In the genomic region with DNA sequence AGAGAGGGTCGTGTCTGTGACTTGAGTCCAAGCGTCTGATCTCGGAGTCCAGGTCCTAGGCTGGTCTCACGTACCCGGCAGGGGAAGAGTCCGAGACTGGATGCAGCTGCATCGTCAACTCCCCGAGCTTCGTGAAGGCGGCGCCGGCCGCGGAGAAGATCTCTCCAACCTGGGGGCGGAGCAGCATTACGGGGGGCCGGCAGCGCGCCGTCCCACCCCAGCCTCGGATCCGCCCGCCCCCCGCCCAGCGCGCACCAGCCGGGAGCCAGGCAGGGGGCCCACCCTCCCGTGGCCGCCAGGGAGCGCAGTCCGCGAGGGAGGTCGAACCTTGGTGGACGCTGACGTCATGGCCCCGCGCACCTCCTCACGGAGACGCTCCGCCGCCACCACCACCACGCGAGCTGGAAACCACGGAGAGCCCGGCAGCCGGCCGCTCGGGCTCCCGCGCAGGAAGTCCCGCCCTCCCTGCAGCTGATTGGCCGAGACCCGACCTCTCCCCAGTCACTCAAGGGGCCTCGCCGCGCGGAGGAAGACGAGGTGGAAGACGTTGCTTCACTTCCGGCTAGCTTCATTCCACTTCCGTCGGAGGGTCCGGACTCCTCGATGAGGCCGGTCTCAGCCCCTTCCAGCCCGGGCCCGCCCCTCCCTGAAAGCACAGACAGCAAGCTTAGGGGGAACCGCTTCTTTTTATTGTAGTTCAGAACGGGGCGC, we compare ENCODE assay signal across 8 mouse cellular contexts. TPM values are rescaled to one million over a fixed set of nuclear protein-coding genes. Genes with fewer than 3 reads are reported as not detected.
DNase-seq lines count a peak whose midpoint lies in the region; ATAC-seq and TF ChIP-seq lines count a peak whose summit lies in the region.

A gene (minus strand): TSS at position 458 of the 711 bp plus-strand sequence.

- H3K36me3 ChIP-seq in forebrain, embryonic 15.5 days: peaks cover 15% of the 10 kb centered on the region
- peaks cover 15% of the 10 kb centered on the region for H3K36me3 ChIP-seq in lung, embryonic 14.5 days (ENCODE audit: insufficient read depth)
- H3K36me3 ChIP-seq in thymus, adult 2 months (ENCODE audit: control insufficient read depth, insufficient read depth, low read length): no peaks in the 10 kb centered on the region

- DNase-seq in ES-CJ7 (ENCODE audit: low read depth, low spot score): peak; percentile 97
- DNase-seq in cerebellum, adult 11 months: peak; percentile 98
- peak; percentile 97 for DNase-seq in heart, postnatal 25 days (ENCODE audit: low spot score)
- peak; percentile 97 to 99 for DNase-seq in layer of hippocampus, adult 2 months (ENCODE audit: low spot score in 2 of 2)
- DNase-seq in lung, embryonic 14.5 days: peak; percentile 98
- DNase-seq in thymus, adult 2 months: peak; percentile 99

- H3K9ac ChIP-seq in forebrain, embryonic 15.5 days (replicated peaks): peak within 1 kb of the TSS; percentile 87
- peak within 1 kb of the TSS; percentile 78 for H3K9ac ChIP-seq in lung, embryonic 14.5 days

- H3K9me3 ChIP-seq in forebrain, embryonic 15.5 days: no peaks in the 10 kb centered on the region
- no peaks in the 10 kb centered on the region for H3K9me3 ChIP-seq in lung, embryonic 14.5 days (ENCODE audit: low read depth, low read length)

- H3K27me3 ChIP-seq in forebrain, embryonic 15.5 days: no peaks in the 10 kb centered on the region
- no peaks in the 10 kb centered on the region for H3K27me3 ChIP-seq in lung, embryonic 14.5 days (ENCODE audit: insufficient read depth, low read length)
- no peaks in the 10 kb centered on the region for H3K27me3 ChIP-seq in thymus, adult 2 months (ENCODE audit: control insufficient read depth, insufficient read depth, low read length)

- TF ChIP-seq POLR2A in olfactory bulb, adult 2 months (IDR thresholded peaks at IDR 0.05; ENCODE audit: insufficient read depth, low read depth, low read length): peak; percentile 84
- TF ChIP-seq POLR2A in thymus, adult 2 months (IDR thresholded peaks at IDR 0.05; ENCODE audit: control insufficient read depth, extremely low read depth, insufficient read depth, low read length, poor library complexity): peak; percentile 77

- peak; percentile 94 for ATAC-seq in forebrain, embryonic 15.5 days (replicated peaks)
- ATAC-seq in lung, embryonic 14.5 days (ENCODE audit: insufficient read depth): peak; percentile 91

- peak within 1 kb of the TSS; percentile 81 for H3K4me3 ChIP-seq in forebrain, embryonic 15.5 days
- H3K4me3 ChIP-seq in layer of hippocampus, adult 2 months: peak within 1 kb of the TSS; percentile 67
- peak within 1 kb of the TSS; percentile 89 for H3K4me3 ChIP-seq in lung, embryonic 14.5 days (ENCODE audit: low read depth, low read length)
- H3K4me3 ChIP-seq in olfactory bulb, adult 2 months (ENCODE audit: insufficient read depth, low read depth, low read length): peak within 1 kb of the TSS; percentile 92
- peak within 1 kb of the TSS; percentile 72 for H3K4me3 ChIP-seq in thymus, adult 2 months (ENCODE audit: control insufficient read depth, insufficient read depth, low read length)

- peak within 1 kb of the TSS; percentile 93 for H3K27ac ChIP-seq in forebrain, embryonic 15.5 days (replicated peaks)
- peak within 1 kb of the TSS; percentile 95 for H3K27ac ChIP-seq in layer of hippocampus, adult 2 months
- H3K27ac ChIP-seq in lung, embryonic 14.5 days (ENCODE audit: low read depth): peak within 1 kb of the TSS; percentile 95
- peak within 1 kb of the TSS; percentile 84 for H3K27ac ChIP-seq in olfactory bulb, adult 2 months (ENCODE audit: insufficient read depth, low read depth, low read length)
- H3K27ac ChIP-seq in thymus, adult 2 months (ENCODE audit: control insufficient read depth, insufficient read depth, low read length): peak within 1 kb of the TSS; percentile 76

- H3K4me2 ChIP-seq in forebrain, embryonic 15.5 days (replicated peaks): peak within 1 kb of the TSS; percentile 97
- H3K4me2 ChIP-seq in lung, embryonic 14.5 days: peak within 1 kb of the TSS; percentile 95

- TF ChIP-seq CTCF in layer of hippocampus, adult 2 months (conservative IDR thresholded peaks at IDR 0.05): peak; percentile 81
- TF ChIP-seq CTCF in lung, embryonic 14.5 days (IDR thresholded peaks at IDR 0.05; ENCODE audit: low read depth): peak; percentile 50
- peak; percentile 55; the same call in 1 of the 2 replicates for TF ChIP-seq CTCF in olfactory bulb, adult 2 months (IDR thresholded peaks at IDR 0.05; ENCODE audit: insufficient read depth, low read depth, low read length)
- peak; percentile 81 for TF ChIP-seq CTCF in thymus, adult 2 months (IDR thresholded peaks at IDR 0.05; ENCODE audit: borderline replicate concordance, control insufficient read depth, extremely low read depth, insufficient read depth, low read length, poor library complexity)

- H3K4me1 ChIP-seq in forebrain, embryonic 15.5 days: peaks cover 47% of the 10 kb centered on the region
- peaks cover 9% of the 10 kb centered on the region for H3K4me1 ChIP-seq in lung, embryonic 14.5 days (ENCODE audit: insufficient read depth)
- peaks cover 24% of the 10 kb centered on the region for H3K4me1 ChIP-seq in olfactory bulb, adult 2 months (ENCODE audit: control insufficient read depth, insufficient read depth, low read length)
- peaks cover 21% of the 10 kb centered on the region for H3K4me1 ChIP-seq in thymus, adult 2 months (replicated peaks; ENCODE audit: control insufficient read depth, insufficient read depth, low read length)

- intact Hi-C loops in heart, postnatal 25 days (cut with DNase I): no loop called here

- WGBS in forebrain, embryonic 15.5 days: under 1% methylated on average over 68 of the region's 70 CpGs
- under 1% methylated on average over 70 of the region's 70 CpGs for WGBS in lung, embryonic 14.5 days
- under 1% methylated on average over 51 of the region's 70 CpGs for WGBS in olfactory bulb, adult 2 months
- under 1% methylated on average over 70 of the region's 70 CpGs for WGBS in thymus, adult 2 months

RNA-seq across cellular contexts. Expression of the gene that starts here (rescaled TPM):
- polyA plus RNA-seq in forebrain, embryonic 15.5 days (2015; fragmentation: Nextera tagmentation; extraction: Ambion mirVana): 191 and 199 TPM in 2 replicates
- 10 to 100 TPM; 31.4 to 36.7 TPM for total RNA-seq in heart, postnatal 25 days (2021)
- 10 to 100 TPM; 43.8 to 48.7 TPM for total RNA-seq in layer of hippocampus, adult 2 months (2021)
- 180 and 198 TPM in 2 replicates for polyA plus RNA-seq in lung, embryonic 14.5 days (2014; fragmentation: Nextera tagmentation; extraction: Ambion mirVana)
- polyA plus RNA-seq in olfactory bulb, adult 2 months (2012; ENCODE audit: insufficient read depth, insufficient read length, low replicate concordance, missing spikeins): not detected in 2 replicates
- polyA plus RNA-seq in thymus, adult 2 months (2012; rRNA removed): 150 and 153 TPM in 2 replicates

Comparison
In these comparisons a context has a peak if more than half of its experiments do, and no peak if none do; other contexts are left out.
1. Peak in every context shown above with its lines: DNase-seq, ATAC-seq, H3K4me3 ChIP-seq and H3K27ac ChIP-seq.
2. RNA of the gene that starts here (polyA plus RNA-seq): 191 to 199 TPM in forebrain, embryonic 15.5 days, 180 to 198 TPM in lung, embryonic 14.5 days and 150 to 153 TPM in thymus, adult 2 months; not detected in olfactory bulb, adult 2 months; every median in the first group is over 100 times any median in the second.